Mouse (Mus musculus) megakaryocyte-erythroid progenitor cell, adult 5-6 weeks (primary cell): ENCODE results near the gene Dhrs7c. TPM values are rescaled to one million over a fixed set of nuclear protein-coding genes. Genes with fewer than 3 reads are reported as not detected.
A peak's percentile ranks its signal among the peaks of the same experiment; 100 is the strongest.

Source experiments
- ATAC-seq: replicated peaks from 2 replicates; pipeline ENCODE4 v1.8.0; 2016; ENCODE audit warnings: mild to moderate bottlenecking, inconsistent platforms; ENCODE audit not compliant: severe bottlenecking, poor library complexity, low FRiP score, low TSS enrichment
- total RNA-seq, 2 experiments: library from RNA; stranded (forward) in 1 of 2; stranded (reverse) in 1 of 2; fragments of 200-1000, 215-1000 nt in 1 of 2; fragments of >200 nt in 1 of 2; fragmentation: Nextera tagmentation in 1 of 2; gene quantifications; 2 replicates each; pipeline ENCODE4 v1.2.3; 2014 to 2017

The Dhrs7c gene
- total RNA-seq, 2 experiments from 2014 or later = not detected

DNA sequence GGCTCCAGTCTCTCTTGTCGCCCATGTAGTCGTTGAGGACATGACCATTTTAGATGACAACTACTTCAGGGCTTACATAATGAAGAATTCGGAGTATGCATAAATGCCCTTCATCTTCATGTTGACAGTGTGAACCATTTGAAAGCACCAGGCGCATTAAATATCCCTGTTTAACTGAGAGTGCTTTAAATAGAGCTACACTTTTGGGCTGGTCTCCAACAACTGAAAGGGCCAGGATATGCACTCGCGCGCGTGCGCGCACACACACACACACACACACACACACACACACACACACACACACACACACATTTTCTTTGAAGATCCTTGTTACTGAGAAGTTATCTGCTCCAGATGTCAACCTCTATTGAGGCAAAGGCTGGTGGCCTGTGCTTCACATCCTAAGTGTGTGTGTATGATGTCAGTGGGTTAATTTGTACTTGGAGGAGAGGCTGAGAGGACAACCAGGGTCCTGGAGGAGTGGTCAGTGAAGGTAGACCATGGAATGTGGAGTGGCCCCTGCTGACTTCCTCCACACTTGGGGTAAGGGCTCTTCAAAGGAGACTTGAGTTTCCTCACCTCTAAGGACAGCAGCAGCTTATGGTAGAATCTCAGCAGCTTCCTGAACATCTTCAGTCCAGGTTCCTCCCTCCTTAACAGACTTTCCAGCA is 37.6 kb downstream of the Dhrs7c start:
- no peak for ATAC-seq

DNA sequence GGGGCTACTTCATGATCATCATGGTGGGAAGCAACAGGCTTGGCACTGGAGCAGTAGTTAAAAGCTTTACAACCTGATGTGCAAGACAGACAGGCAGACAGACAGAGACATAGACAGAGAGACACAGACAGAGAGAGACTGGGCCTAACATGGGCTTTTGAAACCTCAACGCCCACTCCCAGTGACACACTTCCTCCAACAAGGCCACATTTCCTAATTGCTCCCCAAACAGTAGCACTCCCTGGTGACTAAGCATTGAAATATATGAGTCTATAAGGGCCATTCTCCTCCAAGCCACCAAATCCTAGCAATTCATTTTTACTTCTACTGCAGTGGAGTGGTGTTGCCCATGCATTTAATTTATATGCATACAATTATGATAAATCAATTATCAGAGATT is 41.8 kb downstream of the Dhrs7c start:
- ATAC-seq = no peak

DNA sequence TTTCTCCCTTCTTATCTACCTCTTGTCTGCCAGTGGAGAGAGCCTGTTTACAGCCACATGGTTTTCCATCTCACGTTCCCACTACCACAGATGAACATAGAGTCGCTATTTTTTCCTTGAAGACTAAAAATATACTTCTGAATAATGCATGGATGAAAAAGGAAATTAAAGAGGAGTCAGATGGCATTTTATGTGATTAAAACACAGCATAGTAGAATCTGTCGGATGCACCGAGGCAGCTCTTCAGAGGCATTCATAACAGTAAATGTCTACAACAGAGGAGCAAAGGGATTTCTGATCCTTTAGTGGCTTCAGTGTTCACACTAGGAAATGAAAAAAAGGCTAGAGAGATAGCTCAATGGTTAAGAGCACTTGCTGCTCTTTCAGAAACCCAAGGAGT is 47.2 kb downstream of the Dhrs7c start:
- no peak for ATAC-seq

DNA sequence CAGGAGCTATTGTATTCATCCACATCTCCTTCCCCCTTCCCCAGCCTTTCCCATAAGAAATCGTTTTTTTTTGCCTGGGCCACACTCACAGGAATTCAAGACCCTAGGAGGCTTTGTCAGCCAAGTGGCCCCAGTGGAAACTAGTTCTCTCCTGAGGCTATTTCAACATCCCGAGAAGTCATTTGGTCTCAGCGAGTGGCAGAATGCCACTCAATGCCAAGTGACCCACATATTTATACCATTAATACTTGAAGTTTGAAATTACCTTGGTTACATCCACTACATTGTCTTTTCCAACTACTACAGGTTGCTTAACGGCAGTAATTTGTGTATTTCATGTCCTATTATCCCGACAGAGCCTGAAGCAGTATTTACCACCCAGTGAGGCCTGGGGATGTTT is 53.8 kb downstream of the Dhrs7c start:
- ATAC-seq = no peak

DNA sequence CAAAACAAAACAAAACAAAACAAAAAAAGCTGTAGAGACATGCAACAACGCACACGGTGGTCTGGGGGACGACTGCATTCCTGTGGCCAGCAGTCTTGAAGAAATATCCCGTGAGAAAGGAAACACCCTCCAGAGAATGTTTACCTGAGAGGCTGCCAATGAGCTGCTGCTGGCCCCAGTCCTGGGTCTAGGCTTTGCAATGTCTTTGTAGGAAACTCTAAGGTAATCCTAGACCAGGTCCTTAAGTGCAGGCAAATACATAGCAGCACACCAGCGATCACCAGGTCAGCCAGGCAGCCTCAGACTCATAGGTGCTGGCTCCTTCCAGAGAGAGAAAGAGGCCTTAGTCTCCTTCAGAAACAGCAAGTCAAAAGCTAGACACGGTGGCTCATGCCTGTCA is 56.0 kb downstream of the Dhrs7c start:
- no peak for ATAC-seq

- ATAC-seq = peak; percentile 41; the same call in 1 of the 2 replicates
These were observed 57.0 kb downstream of the Dhrs7c start for GRCm38 (mm10) chr11:67855035-67855434.

GRCm38 (mm10) chr11:67858518-67858917 is 60.5 kb downstream of the Dhrs7c start:
- ATAC-seq = no peak

DNA sequence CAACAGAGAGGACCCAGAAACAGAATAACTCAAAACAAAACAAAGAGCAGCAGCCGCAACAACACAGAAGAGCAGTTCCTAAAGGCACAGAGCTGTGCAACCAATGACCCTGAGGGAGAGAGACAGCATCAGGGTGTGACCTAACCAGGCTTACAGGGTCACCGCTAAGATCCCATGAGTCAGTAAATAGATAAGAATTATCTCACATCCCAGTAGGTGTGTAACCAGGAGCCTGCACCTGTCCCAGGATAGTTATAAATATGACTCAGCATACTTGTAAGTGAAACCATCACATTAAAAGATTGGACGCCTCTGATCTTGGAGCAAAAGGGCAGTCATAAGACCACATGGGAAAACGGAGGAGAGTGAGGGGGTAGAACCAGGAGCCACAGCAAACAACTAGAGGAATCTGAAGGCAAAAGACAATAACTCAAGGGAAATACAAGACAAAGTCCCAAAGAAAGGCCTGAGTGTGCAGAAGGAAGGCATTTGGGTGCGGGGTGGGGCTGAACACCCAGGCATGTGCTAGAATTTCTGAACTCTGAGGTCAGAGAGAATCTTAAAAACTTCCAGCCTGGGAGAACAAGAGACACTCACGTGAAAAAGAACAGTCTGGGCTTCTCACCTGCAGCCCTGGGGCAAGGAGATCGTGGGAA is 62.9 kb downstream of the Dhrs7c start:
- no peak for ATAC-seq

DNA sequence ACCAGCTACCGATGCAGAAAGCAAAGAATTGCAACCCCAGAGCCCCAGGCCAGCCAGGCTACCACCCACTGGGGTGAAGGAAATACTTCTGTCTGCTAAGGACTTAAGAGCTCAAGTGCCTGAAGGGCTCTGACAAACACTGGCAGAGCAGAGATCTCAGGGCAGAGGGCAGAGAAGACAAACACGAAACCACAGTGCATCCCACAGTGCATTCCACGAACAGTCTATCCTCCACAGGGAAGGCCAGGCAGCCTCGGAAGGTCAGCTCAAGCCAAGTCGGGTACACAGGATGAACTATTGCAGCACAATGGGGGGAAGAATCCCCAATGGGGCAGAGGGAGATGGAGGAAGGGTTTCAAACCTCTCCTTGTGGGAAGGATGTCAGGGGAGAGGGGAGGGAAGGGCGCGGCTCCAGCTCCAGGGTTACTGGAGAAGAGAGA is 63.4 kb downstream of the Dhrs7c start:
- no peak for ATAC-seq

DNA sequence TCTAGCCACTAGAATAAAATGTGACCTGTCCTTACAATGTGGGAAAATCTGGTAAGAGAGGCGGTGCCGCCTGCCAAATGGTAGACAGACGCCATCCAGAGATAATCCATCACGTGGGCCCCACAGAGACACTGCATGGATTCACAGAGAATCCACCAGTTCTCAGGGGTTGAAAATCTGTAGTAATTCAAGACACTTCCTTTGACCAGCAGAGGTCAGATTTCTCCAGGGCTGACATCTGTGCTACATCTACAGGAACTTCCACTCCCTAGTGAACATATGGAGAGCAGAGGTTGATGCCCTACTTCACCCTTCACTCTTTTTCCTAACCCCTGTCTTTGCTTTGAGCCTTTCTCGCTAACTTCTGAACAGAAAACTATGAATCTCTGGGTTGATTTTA is 67.1 kb downstream of the Dhrs7c start:
- ATAC-seq = no peak

Other genes with a start within 250 kb of the Dhrs7c start
- gene Rcvrn, start 102.9 kb upstream of the Dhrs7c start, total RNA-seq (2014; fragmentation: Nextera tagmentation) = not detected in 2 replicates
- gene Rcvrn, start 102.9 kb upstream of the Dhrs7c start, total RNA-seq (2017) = not detected in 2 replicates
- not detected in 2 replicates for gene Glp2r, start 27.0 kb upstream of the Dhrs7c start, total RNA-seq (2014; fragmentation: Nextera tagmentation)
- not detected in 2 replicates for gene Glp2r, start 27.0 kb upstream of the Dhrs7c start, total RNA-seq (2017)
- gene Gsg1l2, start 23.6 kb upstream of the Dhrs7c start, total RNA-seq (2014; fragmentation: Nextera tagmentation) = not detected in 2 replicates
- not detected in 2 replicates for gene Gsg1l2, start 23.6 kb upstream of the Dhrs7c start, total RNA-seq (2017)
- not detected in 2 replicates for gene Usp43, start 124.0 kb downstream of the Dhrs7c start, total RNA-seq (2014; fragmentation: Nextera tagmentation)
- gene Usp43, start 124.0 kb downstream of the Dhrs7c start, total RNA-seq (2017) = not detected in 2 replicates
- gene Cfap52, start 167.5 kb downstream of the Dhrs7c start, total RNA-seq (2014; fragmentation: Nextera tagmentation) = not detected in 2 replicates
- gene Cfap52, start 167.5 kb downstream of the Dhrs7c start, total RNA-seq (2017) = not detected in 2 replicates
- 7.6 and 22.8 TPM in 2 replicates for gene Stx8, start 168.0 kb downstream of the Dhrs7c start, total RNA-seq (2014; fragmentation: Nextera tagmentation)
- 29.6 and 34.6 TPM in 2 replicates for gene Stx8, start 168.0 kb downstream of the Dhrs7c start, total RNA-seq (2017)